Mouse (Mus musculus) cerebellum, adult 2 months (tissue): ENCODE results near the gene Snx33.

Experiments used
- CTCF ChIP-seq: fragments of 200-500 bp; IDR thresholded peaks from 2 replicates; pipeline ENCODE4 v1.5.1; 2011; ENCODE audit warnings: low read depth, mild to moderate bottlenecking, control low read depth, low read length, moderate library complexity, borderline replicate concordance; ENCODE audit not compliant: insufficient read depth
- POLR2A ChIP-seq: fragments of 200-500 bp; IDR thresholded peaks from 2 replicates; pipeline ENCODE4 v1.6.1; 2011; ENCODE audit warnings: low read length, control low read depth, borderline replicate concordance; ENCODE audit not compliant: insufficient read depth

- no peak for TF ChIP-seq CTCF
- TF ChIP-seq POLR2A = no peak
Observed at GRCm38 (mm10) chr9:56949767-56950166, 21.6 kb upstream of the Snx33 start.
